Mouse (Mus musculus) bone marrow macrophage, adult 2 months (primary cell): ENCODE results near the gene Gm21627. TPM values are rescaled to one million over a fixed set of nuclear protein-coding genes. Genes with fewer than 3 reads are reported as not detected.
"Not testable (repeated sequence)": the region's sequence is repeated elsewhere in the genome, so short reads cannot be mapped to it uniquely, and the experiment has no call there.

Experiments
- H3K27ac ChIP-seq: 2 replicates; pipeline ENCODE4 v1.5.1; 2012; ENCODE audit warnings: low read depth, low read length; ENCODE audit not compliant: insufficient read depth
- H3K4me1 ChIP-seq: 2 replicates; pipeline ENCODE4 v1.6.1; 2012; ENCODE audit warnings: low read length; ENCODE audit not compliant: control insufficient read depth, insufficient read depth
- H3K4me3 ChIP-seq: 2 replicates; pipeline ENCODE4 v1.5.1; 2012; ENCODE audit warnings: mild to moderate bottlenecking, low read length, moderate library complexity; ENCODE audit not compliant: insufficient read depth
- polyA plus RNA-seq: library from polyadenylated mRNA; stranded (reverse); fragments of >200 nt; gene quantifications from 2 replicates; pipeline ENCODE4 v1.2.4, GENCODE M21; 2012; ENCODE audit not compliant: missing spikeins, insufficient read depth, insufficient read length

Gm21627 gene
- not detected in 2 replicates for polyA plus RNA-seq

- not testable (repeated sequence) for H3K27ac ChIP-seq, H3K4me1 ChIP-seq, H3K4me3 ChIP-seq
Measured at GRCm38 (mm10) chrY:63228127-63228526, at the start of gene Gm21627. Gm21627 (plus strand) TSS chrY:63228427.
